Mouse (Mus musculus) kidney, adult 2 months (tissue): ENCODE data around the gene Gm18596.
A peak's percentile ranks its signal among the peaks of the same experiment; 100 is the strongest.

Source experiments
- CTCF ChIP-seq: fragments of 200-500 bp; conservative IDR thresholded peaks from 2 replicates; pipeline ENCODE4 v1.5.1; 2011; ENCODE audit warnings: low read depth, mild to moderate bottlenecking, control low read depth, low read length, moderate library complexity, mixed read lengths; ENCODE audit not compliant: insufficient read depth, insufficient read length
- POLR2A ChIP-seq: fragments of 200-500 bp; IDR thresholded peaks from one replicate; pipeline ENCODE4 v1.6.1; 2011; ENCODE audit warnings: low read depth, low read length, control low read depth

DNA sequence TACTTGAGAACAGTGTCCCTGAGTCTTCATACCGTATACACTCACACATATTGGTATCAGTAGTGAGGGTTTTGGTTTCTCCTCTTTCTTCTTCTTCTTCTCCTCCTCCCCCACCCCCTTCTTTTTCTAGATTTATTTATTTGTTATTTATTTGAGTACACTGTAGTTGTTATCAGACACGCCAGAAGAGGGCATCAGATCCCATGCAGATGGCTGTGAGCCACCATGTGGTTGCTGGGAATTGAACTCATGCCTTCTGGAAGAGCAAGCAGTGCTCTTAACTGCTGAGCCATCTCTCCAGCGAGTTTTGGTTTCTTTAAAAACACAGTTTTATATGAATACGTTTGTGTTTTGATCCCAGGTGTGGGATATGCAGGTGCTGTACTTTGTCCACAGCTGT is 14.2 kb downstream of the Gm18596 start:
- TF ChIP-seq CTCF: 0 out of 2 replicates have a peak, but pooled peaks have one; percentile 17
- TF ChIP-seq POLR2A: no peak
